Mouse (Mus musculus): Measurements from ENCODE around the gene Tor2a. TPM values are rescaled to one million over a fixed set of nuclear protein-coding genes. Genes with fewer than 3 reads are reported as not detected.

Tor2a gene
- polyA plus RNA-seq, 1 experiment from 2014 or later = 46.6 TPM

DNA sequence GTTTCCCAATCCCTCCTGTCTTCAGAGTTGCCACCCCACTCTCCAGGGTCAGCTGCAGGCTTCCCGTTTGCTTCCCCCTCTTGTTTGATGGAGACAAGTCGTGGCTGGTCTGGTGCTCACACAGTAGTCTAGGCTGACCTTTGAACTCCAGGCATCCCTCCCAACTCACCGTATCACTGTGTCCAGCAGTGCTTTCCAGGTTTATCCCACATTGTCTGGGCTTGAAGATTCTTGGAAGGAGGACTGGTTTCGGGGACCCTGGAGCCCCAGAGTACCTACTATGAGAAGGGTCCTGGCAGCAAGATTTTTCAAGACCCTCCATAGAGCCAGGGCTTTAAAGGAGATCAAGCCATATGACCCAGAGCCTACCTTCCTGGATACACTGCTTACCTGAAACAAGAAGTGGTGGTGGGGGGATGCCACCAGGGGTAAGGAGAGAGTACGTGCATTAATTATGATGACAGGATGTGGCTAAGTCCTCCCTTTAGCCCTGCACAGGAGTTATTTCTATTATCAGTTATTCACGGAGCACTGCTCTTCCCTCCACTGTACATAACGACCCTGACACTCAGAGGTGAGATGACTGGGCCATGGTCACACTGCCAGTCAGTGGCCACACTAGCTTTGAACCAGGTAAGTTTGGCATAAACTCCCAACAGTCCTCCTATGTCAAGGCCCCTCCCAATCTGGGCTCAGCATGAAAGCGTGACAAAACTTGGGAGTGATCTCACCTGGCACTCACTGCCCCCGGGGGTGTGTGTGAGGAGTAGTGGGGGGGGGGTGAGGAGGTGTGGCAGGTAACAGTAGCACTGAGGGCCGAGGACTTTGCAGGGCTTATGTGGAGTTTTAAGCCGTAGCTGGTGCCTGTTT lies 42.7 kb upstream of the Tor2a start:
- peak overlapping the region; percentile 98 for H3K27ac ChIP-seq (ENCODE audit: low read depth, low read length)
- no peaks in the 10 kb centered on the region for H3K9me3 ChIP-seq (replicated peaks; ENCODE audit: control insufficient read depth, low read length)
- no peak for ATAC-seq (replicated peaks; ENCODE audit: insufficient number of reproducible peaks, low FRiP score, low TSS enrichment)
- H3K36me3 ChIP-seq (ENCODE audit: control insufficient read depth, insufficient read depth, low read length) = peaks cover 9% of the 10 kb centered on the region
- no peak overlapping the region for H3K4me3 ChIP-seq (ENCODE audit: low read depth, low read length)
- no peaks in the 10 kb centered on the region for H3K27me3 ChIP-seq (ENCODE audit: control insufficient read depth, insufficient read depth, low read length)
- H3K4me2 ChIP-seq = peak overlapping the region; percentile 27; the same call in 1 of the 2 replicates
- peak overlapping the region; percentile 35 for H3K9ac ChIP-seq (ENCODE audit: low read depth, low read length)
- WGBS (ENCODE audit: insufficient replicate concordance) = 42% methylated on average over 11 of the region's 11 CpGs
- H3K4me1 ChIP-seq (ENCODE audit: control insufficient read depth, insufficient read depth, low read length) = peaks cover 22% of the 10 kb centered on the region

DNA sequence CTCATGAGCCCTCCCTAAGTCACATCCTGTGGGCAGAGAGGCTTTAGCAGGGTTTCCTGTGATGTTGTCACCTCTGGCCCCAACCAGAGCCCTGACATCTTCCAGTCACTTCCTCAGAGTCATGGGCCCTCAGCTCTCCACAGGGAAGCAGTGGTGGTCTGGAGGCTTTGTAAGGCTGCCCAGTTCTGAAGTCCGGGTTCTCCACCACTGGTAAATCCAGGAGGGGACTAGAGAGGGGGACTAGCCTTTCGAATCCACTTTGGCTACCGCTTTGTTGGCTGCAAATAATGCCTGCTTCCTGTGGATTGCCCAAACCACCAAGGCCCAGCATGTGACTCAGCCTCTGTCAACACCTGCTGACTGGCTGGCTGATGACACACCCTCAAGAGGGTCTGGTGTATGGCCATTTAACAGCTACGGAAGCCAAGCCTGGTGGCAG lies 42.0 kb upstream of the Tor2a start:
- no peaks in the 10 kb centered on the region for H3K9me3 ChIP-seq (replicated peaks; ENCODE audit: control insufficient read depth, low read length)
- H3K36me3 ChIP-seq (ENCODE audit: control insufficient read depth, insufficient read depth, low read length) = peaks cover 2% of the 10 kb centered on the region
- H3K9ac ChIP-seq (ENCODE audit: low read depth, low read length) = 0 out of 2 replicates have a peak overlapping the region, but pooled peaks have one; percentile 35
- peak overlapping the region; percentile 27; the same call in 1 of the 2 replicates for H3K4me2 ChIP-seq
- 27% methylated on average over 4 of the region's 4 CpGs for WGBS (ENCODE audit: insufficient replicate concordance)
- H3K27ac ChIP-seq (ENCODE audit: low read depth, low read length) = peak overlapping the region; percentile 98
- H3K4me3 ChIP-seq (ENCODE audit: low read depth, low read length) = no peak overlapping the region
- ATAC-seq (replicated peaks; ENCODE audit: insufficient number of reproducible peaks, low FRiP score, low TSS enrichment) = no peak
- H3K4me1 ChIP-seq (ENCODE audit: control insufficient read depth, insufficient read depth, low read length) = peaks cover 22% of the 10 kb centered on the region
- H3K27me3 ChIP-seq (ENCODE audit: control insufficient read depth, insufficient read depth, low read length) = no peaks in the 10 kb centered on the region

DNA sequence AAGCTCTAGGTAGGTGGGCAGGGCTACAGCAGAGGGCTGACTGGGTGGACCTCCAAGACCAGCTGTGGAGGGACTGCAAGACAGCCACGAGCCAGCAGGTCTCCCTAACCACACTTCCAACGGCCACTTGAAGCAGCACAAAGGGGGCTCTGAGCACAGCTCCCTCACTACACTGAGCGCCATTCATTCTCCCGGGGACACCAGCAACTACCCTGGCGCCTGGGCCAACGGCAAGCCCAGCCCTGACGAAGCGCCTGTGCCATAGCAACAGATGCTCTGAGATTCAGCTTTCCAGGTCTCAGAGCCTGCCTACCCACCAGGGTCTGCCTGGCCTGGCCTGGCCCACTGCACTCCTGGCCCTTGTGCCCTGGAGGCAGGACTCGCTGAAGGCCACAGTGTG lies 38.3 kb upstream of the Tor2a start:
- H3K27ac ChIP-seq (ENCODE audit: low read depth, low read length) = no peak overlapping the region

DNA sequence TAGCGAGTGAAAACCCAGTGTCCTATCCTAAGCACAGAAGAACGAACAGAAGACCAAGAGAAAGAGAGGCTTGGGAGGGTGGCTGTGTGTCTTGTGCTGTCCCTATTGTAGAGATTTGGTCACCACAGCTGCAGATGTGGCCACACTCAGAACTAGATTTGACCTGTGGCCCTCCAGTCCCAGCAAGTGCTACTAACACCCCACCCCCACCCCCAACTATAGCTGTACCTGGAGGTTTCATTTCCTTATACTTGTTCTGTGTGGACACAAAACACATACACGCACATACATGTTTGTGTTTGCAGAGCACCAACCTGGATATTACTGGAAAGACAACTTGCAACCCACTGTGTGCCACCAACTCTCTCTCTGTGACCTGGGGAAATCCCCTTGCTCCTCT lies 37.0 kb upstream of the Tor2a start:
- peaks cover 14% of the 10 kb centered on the region for H3K4me1 ChIP-seq (ENCODE audit: control insufficient read depth, insufficient read depth, low read length)
- no peak for ATAC-seq (replicated peaks; ENCODE audit: insufficient number of reproducible peaks, low FRiP score, low TSS enrichment)
- H3K27ac ChIP-seq (ENCODE audit: low read depth, low read length) = no peak overlapping the region
- H3K9me3 ChIP-seq (replicated peaks; ENCODE audit: control insufficient read depth, low read length) = no peaks in the 10 kb centered on the region
- H3K9ac ChIP-seq (ENCODE audit: low read depth, low read length) = no peak overlapping the region
- no peak overlapping the region for H3K4me3 ChIP-seq (ENCODE audit: low read depth, low read length)
- no peaks in the 10 kb centered on the region for H3K36me3 ChIP-seq (ENCODE audit: control insufficient read depth, insufficient read depth, low read length)
- WGBS (ENCODE audit: insufficient replicate concordance) = 83% methylated on average over 3 of the region's 3 CpGs
- no peaks in the 10 kb centered on the region for H3K27me3 ChIP-seq (ENCODE audit: control insufficient read depth, insufficient read depth, low read length)
- no peak overlapping the region for H3K4me2 ChIP-seq

More for the DNA sequence above, 38.3 kb upstream of the Tor2a start:
- H3K27me3 ChIP-seq (ENCODE audit: control insufficient read depth, insufficient read depth, low read length) = no peaks in the 10 kb centered on the region
- H3K4me1 ChIP-seq (ENCODE audit: control insufficient read depth, insufficient read depth, low read length) = peaks cover 25% of the 10 kb centered on the region
- no peaks in the 10 kb centered on the region for H3K36me3 ChIP-seq (ENCODE audit: control insufficient read depth, insufficient read depth, low read length)
- H3K9ac ChIP-seq (ENCODE audit: low read depth, low read length) = no peak overlapping the region
- 66% methylated on average over 9 of the region's 9 CpGs for whole genome bisulfite sequencing (ENCODE audit: insufficient replicate concordance)
- no peaks in the 10 kb centered on the region for H3K9me3 ChIP-seq (replicated peaks; ENCODE audit: control insufficient read depth, low read length)
- H3K4me2 ChIP-seq = no peak overlapping the region
- no peak for ATAC-seq (replicated peaks; ENCODE audit: insufficient number of reproducible peaks, low FRiP score, low TSS enrichment)
- no peak overlapping the region for H3K4me3 ChIP-seq (ENCODE audit: low read depth, low read length)

DNA sequence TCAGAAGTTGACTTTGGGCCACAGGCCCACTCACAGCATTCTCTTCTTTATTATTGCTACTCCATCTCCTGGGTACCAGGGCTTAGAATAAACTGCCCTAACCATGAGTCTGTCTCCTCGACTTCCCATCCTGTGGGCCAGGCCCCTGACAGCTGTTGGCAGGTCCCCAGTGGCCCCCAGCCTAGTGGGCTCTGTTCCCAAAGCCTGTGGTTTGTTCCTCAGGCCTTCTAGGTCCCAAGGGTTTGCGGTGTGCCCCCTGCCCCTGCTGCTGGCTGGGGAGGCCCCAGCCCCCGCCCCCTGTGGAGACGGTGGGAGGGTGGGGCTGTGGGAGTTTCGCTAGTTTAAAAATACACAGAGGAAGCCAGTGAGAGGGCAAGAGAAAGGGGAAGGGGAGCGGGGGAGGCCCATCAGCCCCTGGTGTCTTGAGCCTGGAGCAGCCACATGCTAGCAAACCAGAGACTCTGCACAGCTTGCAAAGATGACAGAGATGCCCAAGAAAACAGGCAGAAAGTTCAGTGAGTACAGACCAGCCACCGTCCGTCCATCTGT lies 36.3 kb upstream of the Tor2a start, which contains the start of gene Sh2d3c:
Gene Sh2d3c, plus strand, starts transcription at position 375 of the 549 bp plus-strand sequence.
- Histone ChIP-seq H3K4me1 (ENCODE audit: control insufficient read depth, insufficient read depth, low read length) (peaks cover 12% of the 10 kb centered on the region), H3K4me3 (ENCODE audit: low read depth, low read length) (0 out of 2 replicates have a peak within 1 kb of the TSS, but pooled peaks have one; percentile 1), H3K36me3 (ENCODE audit: control insufficient read depth, insufficient read depth, low read length) (no peaks in the 10 kb centered on the region), H3K4me2 (peak within 1 kb of the TSS; percentile 28), H3K9ac (ENCODE audit: low read depth, low read length) (peak within 1 kb of the TSS; percentile 25; the same call in 1 of the 2 replicates), H3K9me3 (replicated peaks; ENCODE audit: control insufficient read depth, low read length) (no peaks in the 10 kb centered on the region), H3K27me3 (ENCODE audit: control insufficient read depth, insufficient read depth, low read length) (no peaks in the 10 kb centered on the region), H3K27ac (ENCODE audit: low read depth, low read length) (0 out of 2 replicates have a peak within 1 kb of the TSS, but pooled peaks have one; percentile 29)
- WGBS (ENCODE audit: insufficient replicate concordance) = 34% methylated on average over 8 of the region's 8 CpGs
- ATAC-seq (replicated peaks; ENCODE audit: insufficient number of reproducible peaks, low FRiP score, low TSS enrichment) = 0 out of 2 replicates have a peak, but pooled peaks have one; percentile 25

DNA sequence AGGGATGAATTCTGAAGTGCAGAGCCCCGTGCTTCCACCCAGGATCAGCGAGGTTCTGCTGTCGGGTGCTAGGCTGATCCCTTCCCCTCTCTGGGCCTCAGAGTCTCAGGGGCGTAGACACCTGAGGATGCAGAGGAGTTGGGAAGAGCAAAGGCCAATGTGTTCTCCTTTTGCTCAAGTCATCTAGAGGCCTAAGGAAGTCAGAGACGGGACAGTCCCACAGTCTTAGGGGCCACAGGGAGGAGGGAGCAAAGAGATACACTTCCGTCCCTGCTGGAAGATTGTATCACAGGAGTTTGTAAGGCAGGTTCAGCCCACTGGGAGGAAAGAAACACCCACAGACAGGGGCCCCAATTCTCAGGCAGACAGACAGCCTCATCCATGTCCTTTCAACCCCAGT lies 35.0 kb upstream of the Tor2a start:
- Histone ChIP-seq H3K9me3 (replicated peaks; ENCODE audit: control insufficient read depth, low read length) (no peaks in the 10 kb centered on the region), H3K4me1 (ENCODE audit: control insufficient read depth, insufficient read depth, low read length) (peaks cover 12% of the 10 kb centered on the region), H3K4me3 (ENCODE audit: low read depth, low read length) (0 out of 2 replicates have a peak overlapping the region, but pooled peaks have one; percentile 1), H3K4me2 (peak overlapping the region; percentile 28; the same call in 1 of the 2 replicates), H3K27me3 (ENCODE audit: control insufficient read depth, insufficient read depth, low read length) (no peaks in the 10 kb centered on the region), H3K36me3 (ENCODE audit: control insufficient read depth, insufficient read depth, low read length) (no peaks in the 10 kb centered on the region), H3K27ac (ENCODE audit: low read depth, low read length) (no peak overlapping the region), H3K9ac (ENCODE audit: low read depth, low read length) (no peak overlapping the region)
- no peak for ATAC-seq (replicated peaks; ENCODE audit: insufficient number of reproducible peaks, low FRiP score, low TSS enrichment)
- 44% methylated on average over 6 of the region's 6 CpGs for WGBS (ENCODE audit: insufficient replicate concordance)

DNA sequence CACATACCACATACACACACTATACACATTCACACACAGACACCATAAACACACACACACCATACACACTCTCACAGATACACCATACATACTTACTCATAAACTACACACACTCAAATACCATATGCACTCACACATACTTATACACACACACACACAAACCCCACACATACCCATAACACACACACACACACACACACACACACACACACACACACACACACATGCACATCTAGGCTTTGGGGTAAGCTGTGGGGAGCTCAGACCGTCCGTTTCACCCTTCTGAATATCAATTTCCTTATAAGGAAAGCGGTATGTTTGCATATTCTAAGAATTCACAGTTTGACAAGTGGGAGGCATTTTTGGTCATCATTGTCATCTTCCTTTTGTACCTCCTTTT lies 34.5 kb upstream of the Tor2a start:
- Histone ChIP-seq H3K9me3 (replicated peaks; ENCODE audit: control insufficient read depth, low read length) (no peaks in the 10 kb centered on the region), H3K36me3 (ENCODE audit: control insufficient read depth, insufficient read depth, low read length) (no peaks in the 10 kb centered on the region), H3K9ac (ENCODE audit: low read depth, low read length) (no peak overlapping the region), H3K27me3 (ENCODE audit: control insufficient read depth, insufficient read depth, low read length) (no peaks in the 10 kb centered on the region), H3K4me2 (no peak overlapping the region), H3K4me1 (ENCODE audit: control insufficient read depth, insufficient read depth, low read length) (peaks cover 12% of the 10 kb centered on the region), H3K4me3 (ENCODE audit: low read depth, low read length) (no peak overlapping the region), H3K27ac (ENCODE audit: low read depth, low read length) (no peak overlapping the region)
- no peak for ATAC-seq (replicated peaks; ENCODE audit: insufficient number of reproducible peaks, low FRiP score, low TSS enrichment)
- WGBS (ENCODE audit: insufficient replicate concordance) = 75% methylated on average over 3 of the region's 3 CpGs

DNA sequence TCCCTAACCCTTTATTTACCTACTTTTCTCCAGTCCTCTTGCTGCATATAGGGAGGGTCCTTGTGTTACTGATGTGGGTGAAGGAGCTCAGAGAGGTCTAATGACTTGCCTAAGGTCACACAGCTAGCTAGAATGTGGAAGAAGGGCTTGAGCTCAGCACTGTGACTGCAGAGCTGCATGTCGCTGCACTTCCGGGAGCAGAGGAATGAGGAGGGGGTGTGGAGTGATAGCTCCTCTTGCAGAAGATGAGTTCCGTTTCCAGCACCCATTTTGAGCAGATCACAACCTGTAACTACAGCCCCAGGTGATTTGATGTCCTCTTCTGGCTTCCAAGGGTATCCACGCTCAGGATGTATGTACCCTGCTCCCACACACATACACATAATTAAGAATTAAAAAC lies 32.9 kb upstream of the Tor2a start:
- ATAC-seq (replicated peaks; ENCODE audit: insufficient number of reproducible peaks, low FRiP score, low TSS enrichment) = no peak

More for the DNA sequence above, 32.9 kb upstream of the Tor2a start:
- Histone ChIP-seq H3K4me3 (ENCODE audit: low read depth, low read length) (no peak overlapping the region), H3K9me3 (replicated peaks; ENCODE audit: control insufficient read depth, low read length) (no peaks in the 10 kb centered on the region), H3K4me1 (ENCODE audit: control insufficient read depth, insufficient read depth, low read length) (peaks cover 12% of the 10 kb centered on the region), H3K4me2 (no peak overlapping the region), H3K27ac (ENCODE audit: low read depth, low read length) (no peak overlapping the region), H3K9ac (ENCODE audit: low read depth, low read length) (no peak overlapping the region), H3K27me3 (ENCODE audit: control insufficient read depth, insufficient read depth, low read length) (no peaks in the 10 kb centered on the region), H3K36me3 (ENCODE audit: control insufficient read depth, insufficient read depth, low read length) (no peaks in the 10 kb centered on the region)
- 77% methylated on average over 4 of the region's 4 CpGs for WGBS (ENCODE audit: insufficient replicate concordance)
